Mouse (Mus musculus) erythroblast, embryonic 14.5 days (primary cell): ENCODE measurements around the gene Prcd. TPM values are rescaled to one million over a fixed set of nuclear protein-coding genes. Genes with fewer than 3 reads are reported as not detected.

ENCODE experiments used
- H3K27me3 ChIP-seq: 2 replicates; pipeline ENCODE4 v1.6.1; 2012; ENCODE audit warnings: inconsistent platforms; ENCODE audit not compliant: control insufficient read depth
- H3K36me3 ChIP-seq: 2 replicates; pipeline ENCODE4 v1.6.1; 2012; ENCODE audit warnings: mild to moderate bottlenecking, inconsistent platforms; ENCODE audit not compliant: control insufficient read depth
- H3K4me1 ChIP-seq: 2 replicates; pipeline ENCODE4 v1.6.1; 2012; ENCODE audit warnings: inconsistent platforms; ENCODE audit not compliant: control insufficient read depth
- H3K4me3 ChIP-seq: replicated peaks from 2 replicates; pipeline ENCODE3; 2012; ENCODE audit warnings: moderate library complexity, mild to moderate bottlenecking, inconsistent platforms
- H3K9me3 ChIP-seq: 2 replicates; pipeline ENCODE4 v1.6.1; 2012; ENCODE audit warnings: low read length, inconsistent platforms, mixed read lengths; ENCODE audit not compliant: control insufficient read depth
- GATA1 ChIP-seq: IDR thresholded peaks from 2 replicates; pipeline ENCODE4 v1.6.1; 2012; ENCODE audit warnings: low read length, inconsistent platforms, mixed read lengths
- TAL1 ChIP-seq: IDR thresholded peaks from 3 replicates; pipeline ENCODE4 v1.6.1; 2012; ENCODE audit warnings: low read length, inconsistent platforms, mixed read lengths
- polyA plus RNA-seq: library from polyadenylated mRNA; stranded (reverse); fragments of >175 nt; gene quantifications from 2 replicates; pipeline ENCODE4 v1.2.3, GENCODE M21; 2012

Gene Prcd
- polyA plus RNA-seq, 1 experiment: not detected

- Histone ChIP-seq H3K9me3 (no peaks in the 10 kb centered on the region; the same call in 1 of the 2 replicates), H3K27me3 (peaks cover 7% of the 10 kb centered on the region), H3K36me3 (no peaks in the 10 kb centered on the region), H3K4me3 (no peak overlapping the region), H3K4me1 (no peaks in the 10 kb centered on the region)
- no peak for TF ChIP-seq TAL1
- no peak for TF ChIP-seq GATA1
Measured at GRCm38 (mm10) chr11:116701377-116701841, 48.1 kb downstream of the Prcd start.

GRCm38 (mm10) chr11:116704336-116705035 is 51.2 kb downstream of the Prcd start:
- Histone ChIP-seq H3K36me3 (no peaks in the 10 kb centered on the region), H3K4me1 (no peaks in the 10 kb centered on the region)

DNA sequence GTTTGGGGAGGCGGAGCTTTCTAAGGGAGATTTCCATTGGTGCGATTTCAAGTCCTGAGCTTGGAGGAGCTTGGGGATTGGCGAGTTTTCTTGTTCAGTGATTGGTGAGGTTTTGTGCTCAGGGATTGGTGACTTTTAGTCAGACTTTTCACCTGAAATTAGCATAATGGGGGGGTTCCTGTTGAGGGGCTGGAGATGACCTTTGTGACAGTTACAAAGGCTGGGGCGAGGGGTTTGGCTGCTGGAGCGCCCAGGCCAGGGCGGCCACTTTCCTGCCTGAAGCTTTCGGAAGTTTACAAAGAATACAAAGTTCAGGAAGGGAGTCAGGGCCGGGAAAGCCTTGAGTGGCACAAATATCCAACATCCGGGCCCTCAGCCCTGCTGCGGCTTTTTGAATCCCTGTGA is 51.9 kb downstream of the Prcd start:
- no peak overlapping the region for H3K4me3 ChIP-seq
- no peaks in the 10 kb centered on the region; the same call in 1 of the 2 replicates for H3K9me3 ChIP-seq
- no peaks in the 10 kb centered on the region for H3K27me3 ChIP-seq
- no peak for TF ChIP-seq TAL1
- no peak for TF ChIP-seq GATA1
- no peaks in the 10 kb centered on the region for H3K36me3 ChIP-seq
- no peaks in the 10 kb centered on the region for H3K4me1 ChIP-seq

More at GRCm38 (mm10) chr11:116704336-116705035, 51.2 kb downstream of the Prcd start:
- H3K9me3 ChIP-seq: no peaks in the 10 kb centered on the region; the same call in 1 of the 2 replicates
- TF ChIP-seq TAL1 (no peak), GATA1 (no peak)
- H3K4me3 ChIP-seq: no peak overlapping the region
- no peaks in the 10 kb centered on the region for H3K27me3 ChIP-seq

DNA sequence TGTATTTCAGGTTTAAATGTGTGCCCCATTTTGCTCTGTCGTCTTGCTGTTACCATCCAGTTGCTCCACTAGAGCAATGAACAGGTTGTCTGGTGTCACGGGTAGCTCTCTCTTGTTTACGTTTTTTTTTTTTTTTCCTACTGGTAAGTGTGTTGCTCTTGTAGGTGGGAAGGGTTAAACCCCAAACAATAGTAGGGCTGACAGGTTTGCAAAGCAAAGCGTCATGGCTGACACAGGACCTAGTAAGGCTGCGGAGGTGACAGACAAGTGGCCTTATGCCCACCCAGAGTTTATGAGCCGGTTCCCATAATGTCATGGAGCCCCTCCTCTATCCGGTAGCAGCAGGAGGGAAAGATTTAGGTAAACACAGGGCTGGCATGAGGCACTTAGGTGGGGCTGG is 53.0 kb downstream of the Prcd start:
- H3K36me3 ChIP-seq: no peaks in the 10 kb centered on the region
- no peaks in the 10 kb centered on the region for H3K9me3 ChIP-seq
- TF ChIP-seq TAL1: no peak
- TF ChIP-seq GATA1: no peak
- no peak overlapping the region for H3K4me3 ChIP-seq
- no peaks in the 10 kb centered on the region for H3K4me1 ChIP-seq
- H3K27me3 ChIP-seq: no peaks in the 10 kb centered on the region

DNA sequence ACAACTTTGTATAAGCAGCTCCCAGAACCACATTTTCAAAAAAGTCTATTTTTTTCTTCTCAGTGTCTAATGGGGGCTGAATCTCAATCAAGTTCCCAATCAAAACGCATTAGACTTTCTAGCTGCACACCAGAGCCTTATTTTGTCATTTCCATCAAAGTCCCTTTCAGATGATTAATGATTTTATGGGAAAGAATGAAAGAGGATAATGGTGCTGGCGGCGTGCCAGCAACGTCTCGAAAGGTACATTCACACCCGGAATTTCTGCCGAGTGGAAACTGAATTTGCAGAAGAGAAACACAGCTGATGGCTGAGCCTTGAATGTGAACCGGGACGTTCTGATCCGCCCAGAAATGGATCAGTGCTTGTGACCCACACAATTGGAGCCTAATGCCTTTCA is 56.8 kb downstream of the Prcd start:
- TF ChIP-seq TAL1 (no peak), GATA1 (no peak)
- Histone ChIP-seq H3K27me3 (no peaks in the 10 kb centered on the region), H3K36me3 (no peaks in the 10 kb centered on the region), H3K4me3 (no peak overlapping the region), H3K4me1 (peaks cover 2% of the 10 kb centered on the region), H3K9me3 (no peaks in the 10 kb centered on the region)

DNA sequence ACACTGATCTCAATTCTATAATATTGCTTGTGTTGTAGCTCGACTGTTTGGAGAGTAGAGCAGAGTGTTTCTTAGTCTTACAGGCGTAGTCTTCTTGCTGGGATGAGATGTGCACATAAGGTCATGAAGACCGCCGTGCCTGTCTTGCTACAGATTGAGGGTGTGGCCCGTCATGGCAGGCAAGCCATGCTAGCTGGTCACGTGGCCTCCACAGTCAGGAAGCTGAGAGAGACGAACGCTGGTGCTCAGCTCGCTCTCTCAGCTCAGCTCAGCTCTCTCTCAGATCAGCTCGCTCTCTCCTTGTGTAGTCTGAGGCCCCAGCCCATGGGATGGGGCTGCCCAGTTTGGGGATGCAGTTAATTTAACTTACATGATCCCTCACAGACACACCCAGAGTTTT is 57.5 kb downstream of the Prcd start:
- no peak overlapping the region for H3K4me3 ChIP-seq
- peaks cover 2% of the 10 kb centered on the region for H3K4me1 ChIP-seq
- no peak for TF ChIP-seq GATA1
- TF ChIP-seq TAL1: no peak
- H3K36me3 ChIP-seq: no peaks in the 10 kb centered on the region
- no peaks in the 10 kb centered on the region for H3K27me3 ChIP-seq
- H3K9me3 ChIP-seq: no peaks in the 10 kb centered on the region

GRCm38 (mm10) chr11:116714052-116714451 is 60.7 kb downstream of the Prcd start:
- peaks cover 3% of the 10 kb centered on the region; the same call in 1 of the 2 replicates for H3K9me3 ChIP-seq
- H3K36me3 ChIP-seq: no peaks in the 10 kb centered on the region
- H3K4me3 ChIP-seq: no peak overlapping the region
- peaks cover 2% of the 10 kb centered on the region for H3K4me1 ChIP-seq
- TF ChIP-seq GATA1 (no peak), TAL1 (no peak)
- H3K27me3 ChIP-seq: no peaks in the 10 kb centered on the region

Other genes starting within 250 kb of the Prcd start
- 0.04 TPM in 1 of 2 replicates, not detected in the other for gene Rnf157, start 240.5 kb upstream of the Prcd start, polyA plus RNA-seq
- 377 and 469 TPM in 2 replicates for gene Ubald2, start 219.4 kb upstream of the Prcd start, polyA plus RNA-seq
- 0.01 TPM in 1 of 2 replicates, not detected in the other for gene Qrich2, start 187.3 kb upstream of the Prcd start, polyA plus RNA-seq
- gene Prpsap1, start 159.3 kb upstream of the Prcd start, polyA plus RNA-seq: 1.2 and 1.4 TPM in 2 replicates
- 13.6 and 14.3 TPM in 2 replicates for gene Sphk1, start 122.6 kb upstream of the Prcd start, polyA plus RNA-seq
- gene Ube2o, start 72.1 kb upstream of the Prcd start, polyA plus RNA-seq: 71.6 and 80.5 TPM in 2 replicates
- not detected in 2 replicates for gene Aanat, start 67.1 kb upstream of the Prcd start, polyA plus RNA-seq
- 1.6 and 1.8 TPM in 2 replicates for gene Rhbdf2, start 26.5 kb upstream of the Prcd start, polyA plus RNA-seq
- gene Cygb, start 779 bp downstream of the Prcd start, polyA plus RNA-seq: 0.02 TPM in 1 of 2 replicates, not detected in the other
- not detected in 2 replicates for gene St6galnac1, start 122.0 kb downstream of the Prcd start, polyA plus RNA-seq
- 0.03 and 0.05 TPM in 2 replicates for gene Mxra7, start 174.5 kb downstream of the Prcd start, polyA plus RNA-seq
- gene Mettl23, start 189.7 kb downstream of the Prcd start, polyA plus RNA-seq: 3.4 and 3.5 TPM in 2 replicates
- gene Jmjd6, start 189.9 kb downstream of the Prcd start, polyA plus RNA-seq: 3.6 and 5.9 TPM in 2 replicates
- gene Mfsd11, start 198.9 kb downstream of the Prcd start, polyA plus RNA-seq: 0.91 and 1.2 TPM in 2 replicates
- gene Srsf2, start 199.6 kb downstream of the Prcd start, polyA plus RNA-seq: 109 and 111 TPM in 2 replicates